Mouse (Mus musculus): ENCODE measurements around the gene Mapt.

The Mapt gene

DNA sequence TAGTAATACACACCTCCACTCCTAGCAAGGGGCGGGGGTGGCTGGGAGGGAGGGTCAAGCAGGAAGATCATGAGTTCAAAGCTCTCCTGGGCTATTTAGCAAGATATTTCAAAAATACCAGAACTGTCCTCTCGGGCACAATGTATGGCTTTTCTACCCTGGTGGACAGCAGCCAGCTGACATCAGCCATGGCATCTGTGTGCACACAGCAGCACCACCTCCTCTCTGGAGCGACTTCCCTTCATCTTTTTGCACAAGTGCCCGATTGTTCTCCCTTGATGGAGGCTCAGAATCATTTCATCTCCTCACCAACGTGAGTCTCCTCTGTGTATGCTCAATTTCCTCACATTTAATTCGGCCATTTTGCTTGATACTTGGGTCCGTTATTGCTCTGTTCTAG lies 44.6 kb downstream of the Mapt start:
- no peak for DNase-seq (ENCODE audit: low read depth, low spot score)

GRCm38 (mm10) chr11:104278222-104278621 lies 47.0 kb downstream of the Mapt start:
- no peak for DNase-seq (ENCODE audit: low read depth, low spot score)

DNA sequence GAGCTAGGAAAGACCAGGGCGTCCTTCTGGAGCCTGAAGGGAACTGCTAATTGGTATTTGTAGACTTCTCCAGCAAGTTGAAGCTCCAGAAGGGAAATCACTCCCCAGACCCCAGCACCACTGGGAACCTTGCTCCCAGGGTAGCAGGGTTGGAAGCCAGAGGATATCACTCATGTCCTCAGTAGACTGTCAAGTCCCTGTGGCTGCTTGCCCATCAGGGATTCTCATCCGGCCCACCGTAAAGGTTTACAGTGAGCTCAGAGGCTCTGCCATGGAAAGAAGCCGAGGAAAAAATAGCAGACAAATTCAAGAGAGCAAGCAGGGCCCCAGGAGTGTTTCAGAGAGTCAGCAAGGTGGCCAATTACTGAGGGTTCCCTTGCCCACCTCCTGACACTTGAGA lies 47.9 kb downstream of the Mapt start:
- no peak for DNase-seq (ENCODE audit: low read depth, low spot score)

- no peak for DNase-seq (ENCODE audit: low read depth, low spot score)
These were observed 48.3 kb downstream of the Mapt start for GRCm38 (mm10) chr11:104279538-104279937.

DNA sequence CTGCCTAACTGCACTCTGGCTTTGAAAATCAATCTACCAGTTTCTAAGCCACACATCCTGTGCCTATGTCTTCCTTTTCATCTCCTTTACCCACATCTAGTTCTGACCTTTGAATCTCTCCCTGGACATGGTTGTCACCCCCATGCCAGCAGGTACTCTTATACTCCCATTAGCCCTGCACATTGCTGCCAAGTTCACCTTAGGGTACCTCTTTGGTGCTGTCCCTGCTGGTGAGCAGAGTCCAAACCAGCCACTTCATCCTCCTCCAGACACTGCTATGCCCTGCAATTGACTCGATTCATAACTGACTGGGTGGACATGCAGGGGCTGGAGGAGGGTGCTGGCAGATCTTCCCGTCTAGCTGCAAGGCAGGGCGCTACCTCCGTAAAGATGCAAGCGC lies 50.3 kb downstream of the Mapt start:
- DNase-seq (ENCODE audit: low read depth, low spot score), result no peak

- no peak for DNase-seq (ENCODE audit: low read depth, low spot score)
These were observed 55.9 kb downstream of the Mapt start for GRCm38 (mm10) chr11:104287113-104287512.

DNA sequence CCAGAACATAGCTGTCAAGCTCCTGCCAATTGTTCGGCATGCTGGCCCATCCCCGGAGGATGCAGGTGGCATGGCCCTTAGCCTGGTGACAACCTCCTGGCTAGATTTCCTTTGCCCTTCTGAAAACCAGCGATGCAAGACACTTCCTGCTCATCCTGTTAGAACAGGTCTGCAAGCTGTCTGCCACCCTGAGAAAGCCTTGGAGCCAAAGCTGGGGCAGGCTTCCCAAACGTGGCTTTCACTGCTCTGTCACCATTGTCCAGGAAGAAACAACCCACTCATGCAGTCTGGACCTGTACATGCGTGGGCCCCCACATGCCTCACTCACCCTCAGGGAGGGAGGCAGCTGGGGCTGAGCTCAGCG lies 57.6 kb downstream of the Mapt start:
- no peak for DNase-seq (ENCODE audit: low read depth, low spot score)

GRCm38 (mm10) chr11:104289199-104290031 lies 58.2 kb downstream of the Mapt start:
- DNase-seq (ENCODE audit: low read depth, low spot score), result no peak

DNA sequence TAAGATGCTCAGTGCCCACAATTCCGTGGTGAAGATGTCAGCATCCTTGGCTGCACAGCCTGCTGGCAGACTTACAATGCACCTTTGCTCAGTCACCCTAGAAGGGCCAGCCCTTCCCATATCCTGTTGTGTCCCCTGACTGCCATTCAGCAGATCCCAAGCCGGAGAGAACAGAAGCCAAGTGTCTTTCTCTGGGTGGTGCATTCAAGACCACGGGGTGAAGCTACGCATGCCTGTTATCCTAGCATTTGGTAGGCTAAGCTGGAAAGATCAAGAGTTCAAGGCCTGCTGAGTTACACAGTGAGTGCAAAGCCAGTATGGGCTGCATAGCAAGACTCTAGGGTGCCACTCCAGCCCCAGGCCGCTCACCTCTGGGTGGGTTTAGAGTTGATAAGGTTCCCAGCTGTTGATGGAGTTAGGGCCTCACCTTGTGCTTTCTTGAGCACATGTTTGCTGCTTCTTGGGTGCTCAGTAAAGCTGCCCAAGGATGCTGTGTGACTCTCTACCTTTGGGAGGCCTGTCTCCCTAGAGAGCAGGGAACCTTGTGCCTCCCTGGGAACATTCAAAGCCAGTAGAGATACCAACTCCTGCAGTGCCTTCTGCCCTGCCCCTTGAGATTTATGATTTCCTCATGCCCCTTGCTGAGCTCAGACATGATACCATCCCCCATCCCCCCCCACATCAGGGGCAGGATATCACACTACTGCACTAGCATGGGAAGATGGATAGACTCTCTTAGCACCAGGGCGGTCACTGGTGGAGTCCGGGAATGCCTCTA lies 61.4 kb downstream of the Mapt start:
- no peak for DNase-seq (ENCODE audit: low read depth, low spot score)

- DNase-seq (ENCODE audit: low read depth, low spot score), result no peak
These were observed 62.1 kb downstream of the Mapt start for GRCm38 (mm10) chr11:104293241-104293640.

DNA sequence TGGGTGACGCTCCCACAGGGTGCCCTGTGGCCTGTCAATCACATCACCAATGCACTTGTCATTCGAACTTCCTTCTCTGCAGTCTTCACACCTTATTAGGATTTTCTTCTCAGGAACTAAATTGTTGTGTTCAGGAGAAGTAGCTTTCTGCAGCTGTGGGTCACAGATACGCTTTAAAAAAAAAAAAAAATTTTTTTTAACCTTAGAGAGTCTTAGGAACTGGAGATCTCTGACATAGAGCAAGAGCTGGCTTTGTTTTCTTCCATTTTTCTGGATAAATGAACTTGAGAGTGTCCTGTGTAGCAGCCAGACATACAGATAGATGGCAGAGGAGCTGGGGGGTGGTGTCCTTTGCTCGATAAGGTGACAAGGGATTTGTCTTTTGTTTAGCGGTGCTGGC lies 64.0 kb downstream of the Mapt start:
- no peak for DNase-seq (ENCODE audit: low read depth, low spot score)

DNA sequence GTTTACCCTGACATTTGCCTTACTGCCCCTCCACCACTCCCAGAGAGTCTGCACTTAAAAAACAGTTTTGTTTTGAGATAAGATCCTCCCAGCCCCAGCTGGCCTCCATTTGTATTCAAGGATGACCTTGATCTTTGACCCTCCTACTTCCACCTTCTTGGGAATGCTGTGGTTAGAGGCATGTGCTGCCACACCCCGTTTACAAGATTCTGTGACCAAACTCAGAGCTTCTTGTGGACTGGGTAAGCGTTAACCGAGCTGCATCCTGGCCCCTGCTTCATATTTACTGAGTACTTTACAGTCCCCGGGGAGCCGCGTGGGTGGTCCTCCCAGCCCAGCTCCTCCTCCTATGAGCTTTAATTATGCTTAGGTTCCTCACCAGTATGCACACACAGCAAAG lies 64.5 kb downstream of the Mapt start:
- no peak for DNase-seq (ENCODE audit: low read depth, low spot score)

GRCm38 (mm10) chr11:104297671-104298070 lies 66.5 kb downstream of the Mapt start:
- no peak for DNase-seq (ENCODE audit: low read depth, low spot score)

DNA sequence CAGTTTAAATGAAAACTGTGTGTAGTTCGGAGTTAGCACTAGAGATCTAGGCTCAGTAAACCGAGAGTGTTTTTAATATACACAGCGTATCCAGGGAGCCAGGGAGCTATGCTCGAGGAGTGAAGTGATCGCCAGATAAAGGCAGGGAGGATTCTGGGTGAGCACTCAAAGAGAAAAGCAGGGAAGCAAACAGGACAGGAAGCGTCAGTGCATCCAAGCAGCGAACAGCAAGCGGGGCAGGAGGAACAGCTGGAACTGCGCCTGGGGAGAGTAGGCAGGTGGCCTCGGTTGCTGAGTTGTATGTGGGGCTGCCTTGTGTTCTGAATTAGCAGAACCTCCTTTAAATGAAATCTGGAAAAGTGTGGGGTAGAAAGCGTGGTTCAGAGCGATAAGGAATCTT lies 71.4 kb downstream of the Mapt start:
- no peak for DNase-seq (ENCODE audit: low read depth, low spot score)

DNA sequence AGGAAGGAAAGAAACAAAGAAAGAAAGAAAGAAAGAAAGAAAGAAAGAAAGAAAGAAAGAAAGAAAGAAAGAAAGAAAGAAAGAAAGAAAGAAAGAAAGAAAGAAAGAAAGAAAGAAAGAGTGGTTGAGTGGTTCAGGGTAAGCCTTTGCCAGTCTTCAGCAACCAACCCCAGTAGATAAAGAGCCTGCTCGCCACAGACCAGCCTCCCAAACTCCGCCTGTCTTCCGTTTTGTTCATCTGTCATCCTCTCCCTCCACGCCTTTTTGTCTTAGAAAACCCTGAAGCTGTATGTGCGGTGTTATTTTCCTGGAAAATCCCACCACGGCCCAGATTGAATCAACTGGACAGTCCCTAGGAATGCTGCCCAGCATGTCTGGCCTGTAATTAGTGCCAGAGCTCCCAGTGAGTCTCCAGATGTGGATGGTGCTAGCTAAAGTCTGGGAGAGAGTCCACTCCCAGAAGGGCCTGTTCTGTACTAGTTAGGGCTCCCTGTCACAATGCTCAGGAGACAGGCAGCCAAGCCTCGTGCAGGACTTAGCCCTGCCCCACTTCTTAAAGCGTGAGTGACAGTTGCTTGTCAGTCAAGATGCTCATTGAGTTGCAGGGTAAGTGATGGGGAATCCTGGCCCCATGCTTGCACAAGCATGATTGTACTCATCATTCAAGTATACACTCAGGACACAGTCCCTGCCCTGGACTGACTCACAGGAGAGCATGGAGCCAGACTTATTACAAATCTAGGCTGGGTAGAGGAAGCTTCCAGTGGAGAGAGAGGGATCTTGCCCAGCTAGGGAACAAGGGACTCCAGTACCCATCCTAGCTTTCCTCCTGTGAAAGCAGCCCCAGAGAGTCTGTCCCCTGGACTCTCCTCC lies 72.1 kb downstream of the Mapt start:
- DNase-seq (ENCODE audit: low read depth, low spot score), result no peak

DNA sequence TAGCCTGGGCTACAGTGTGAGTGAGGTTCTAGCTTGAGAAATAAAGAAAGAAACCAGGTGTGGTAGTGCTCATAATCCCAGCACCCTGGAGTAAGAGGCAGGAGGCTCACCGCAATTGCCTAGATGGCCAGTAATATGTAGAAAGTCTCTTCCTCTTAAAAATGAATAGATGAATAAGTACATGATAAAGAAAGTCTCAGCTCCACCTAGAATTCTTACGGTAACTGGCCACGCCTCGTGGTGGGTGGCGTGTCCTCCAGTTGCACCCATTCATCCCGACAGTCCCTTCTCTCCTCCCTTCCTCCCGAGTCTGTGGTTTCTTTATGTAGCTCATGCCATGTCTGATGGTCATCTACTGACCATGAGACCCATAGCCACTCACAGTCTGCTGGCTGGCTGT lies 74.5 kb downstream of the Mapt start:
- no peak for DNase-seq (ENCODE audit: low read depth, low spot score)

GRCm38 (mm10) chr11:104306483-104306882 lies 75.3 kb downstream of the Mapt start:
- DNase-seq (ENCODE audit: low read depth, low spot score), result no peak

- DNase-seq (ENCODE audit: low read depth, low spot score), result no peak
These were observed 75.9 kb downstream of the Mapt start for GRCm38 (mm10) chr11:104307136-104307535.

DNA sequence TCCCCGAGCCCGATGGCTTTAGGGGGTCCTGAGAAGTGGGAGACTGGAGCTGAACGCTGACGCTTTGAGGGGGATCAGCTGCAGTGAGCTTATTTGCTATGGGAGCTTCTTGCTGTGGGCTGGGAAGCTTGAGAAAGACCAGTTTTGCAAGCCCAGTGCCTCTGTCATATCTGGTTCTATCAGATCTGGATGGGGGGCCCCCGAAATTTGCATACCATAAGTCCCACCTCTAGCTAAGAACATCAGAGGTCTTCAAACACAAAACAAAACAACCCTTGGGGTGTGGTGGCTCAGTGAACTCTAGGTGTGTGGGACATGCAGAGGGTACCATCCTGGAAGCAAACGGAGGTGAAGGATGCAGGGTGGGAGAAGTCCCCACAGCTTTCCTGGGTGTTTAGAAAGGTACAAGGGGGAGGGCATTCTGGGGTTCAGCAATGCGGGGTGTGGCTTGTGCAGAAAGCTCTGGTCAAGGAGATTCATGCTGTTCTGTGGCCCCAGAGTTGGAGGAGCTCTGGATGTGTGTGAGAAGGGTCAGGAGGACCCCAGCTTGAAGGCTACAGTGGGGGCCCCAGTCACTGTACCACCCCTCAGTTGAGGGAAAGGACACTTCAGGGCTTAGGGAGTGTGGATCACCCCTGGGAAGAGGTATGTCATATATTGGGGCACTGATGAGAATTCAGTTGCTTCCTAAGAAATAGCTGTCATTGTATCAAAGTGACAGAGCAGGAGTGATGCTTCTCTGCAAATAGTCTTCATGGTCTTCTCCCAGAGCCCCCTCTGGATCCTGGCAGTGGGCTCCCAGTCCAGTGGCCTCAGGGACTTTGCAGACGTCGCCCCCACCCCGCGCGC lies 78.4 kb downstream of the Mapt start:
- DNase-seq (ENCODE audit: low read depth, low spot score), result no peak

DNA sequence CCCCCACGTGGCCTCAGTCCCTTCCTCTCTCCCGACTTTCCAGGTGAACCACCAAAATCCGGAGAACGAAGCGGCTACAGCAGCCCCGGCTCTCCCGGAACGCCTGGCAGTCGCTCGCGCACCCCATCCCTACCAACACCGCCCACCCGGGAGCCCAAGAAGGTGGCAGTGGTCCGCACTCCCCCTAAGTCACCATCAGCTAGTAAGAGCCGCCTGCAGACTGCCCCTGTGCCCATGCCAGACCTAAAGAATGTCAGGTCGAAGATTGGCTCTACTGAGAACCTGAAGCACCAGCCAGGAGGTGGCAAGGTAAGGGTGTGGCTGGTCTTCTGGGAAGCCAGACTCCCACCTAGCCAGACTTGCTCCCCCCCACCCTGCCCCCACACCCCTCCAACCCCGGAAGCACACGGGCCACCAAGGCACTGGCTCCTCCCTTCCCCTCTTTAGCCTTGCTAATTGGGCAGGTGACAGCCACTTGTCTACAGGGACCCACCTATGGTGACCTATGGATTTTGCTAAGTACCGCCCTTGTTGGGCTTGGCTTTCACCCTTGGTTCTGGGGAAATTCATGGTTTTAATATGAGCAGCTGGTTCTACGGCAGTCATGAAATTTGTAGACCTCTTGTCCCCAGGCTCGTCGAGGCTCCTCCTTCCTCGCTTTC lies 79.2 kb downstream of the Mapt start:
- DNase-seq (ENCODE audit: low read depth, low spot score), result no peak

DNA sequence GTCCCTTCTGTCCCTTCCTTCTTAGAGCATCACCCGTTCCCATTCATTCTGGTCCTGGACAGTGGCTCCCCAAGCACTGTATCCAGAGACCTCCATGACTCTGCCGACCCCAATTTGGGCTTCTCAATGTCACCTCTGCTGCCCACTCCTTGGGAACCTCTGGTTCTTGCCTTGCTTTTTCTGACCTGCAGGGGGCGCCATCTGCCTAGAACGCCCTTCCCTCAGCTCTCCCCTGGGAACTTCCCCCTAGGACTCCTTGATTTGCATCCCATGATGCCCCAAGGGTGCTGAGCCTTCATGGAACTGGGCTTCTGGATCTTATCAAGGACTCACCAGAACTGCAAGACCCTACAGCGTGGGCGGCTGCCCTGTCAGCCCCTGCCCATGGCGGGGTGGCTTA lies 80.5 kb downstream of the Mapt start:
- no peak for DNase-seq (ENCODE audit: low read depth, low spot score)
